Mouse (Mus musculus): ENCODE measurements at regions not wholly inside any gene's neighbourhood (a gene's known extent, or its start where the extent isn't known, plus 50 kb on each side); places are given as distances from the start of the nearest gene placed in this dataset.

- peak; percentile 81 for TF ChIP-seq CTCF (IDR thresholded peaks at IDR 0.05; ENCODE audit: low read depth, low read length)
- TF ChIP-seq EP300 (IDR thresholded peaks at IDR 0.05; ENCODE audit: insufficient read depth, low read depth, low read length) = no peak
- no peak for TF ChIP-seq POLR2A (IDR thresholded peaks at IDR 0.05; ENCODE audit: insufficient read depth, low read length)
Observed at GRCm38 (mm10) chr6:5589635-5590034, 93.5 kb upstream of the Pdk4 start.

All from ES-Bruce4 (cell line).